In genomic region chr14:6604551-6604950, GRCm38 (mm10) we compare ENCODE assay signal across 10 mouse cellular contexts. TPM values are rescaled to one million over a fixed set of nuclear protein-coding genes. Genes with fewer than 3 reads are reported as not detected.
DNase-seq lines count a peak whose midpoint lies in the region; ATAC-seq and TF ChIP-seq lines count a peak whose summit lies in the region.
"Not testable (repeated sequence)": the region's sequence is repeated elsewhere in the genome, so short reads cannot be mapped to it uniquely, and the experiment has no call there.
"Had no signal": no experiment of that assay in that cellular context is flagged by ENCODE, and none has a peak within 500 bp of the region (broad histone marks: within the 10 kb centered on the region; RNA-seq: fewer than 3 reads in every experiment).

No protein-coding gene starts in this region.

- not testable (repeated sequence) for ATAC-seq in embryonic facial prominence, embryonic 14.5 days (ENCODE audit: low read depth); heart, embryonic 13.5 days (ENCODE audit: extremely low read depth, insufficient number of reproducible peaks, low FRiP score, low TSS enrichment); intestine, embryonic 16.5 days; lung, embryonic 15.5 days (ENCODE audit: borderline replicate concordance, extremely low read depth, low FRiP score, low TSS enrichment); neural tube, embryonic 13.5 days (ENCODE audit: low read depth)

- peak; percentile 0 for DNase-seq in adrenal gland, adult 8-10 months
- peak; percentile 0 for DNase-seq in embryonic facial prominence, embryonic 14.5 days (ENCODE audit: low spot score)
- DNase-seq in left cerebral cortex, adult 2 months (ENCODE audit: extremely low spot score in 1 of 2, low spot score in 2 of 2): peak in 1 of 2 experiments; percentile 8
- DNase-seq in thymus, postnatal 25 days: peak; percentile 1

- H3K27ac ChIP-seq in embryonic facial prominence, embryonic 14.5 days (replicated peaks; ENCODE audit: low read depth, low read length); heart, embryonic 13.5 days (replicated peaks); intestine, embryonic 16.5 days (ENCODE audit: low read length); left cerebral cortex, adult 2 months; lung, embryonic 15.5 days; neural tube, embryonic 13.5 days (replicated peaks): not testable (repeated sequence)

- H3K4me3 ChIP-seq in embryonic facial prominence, embryonic 14.5 days (ENCODE audit: low read depth, low read length): peak overlapping the region; percentile 34
- peak overlapping the region; percentile 48 for H3K4me3 ChIP-seq in heart, embryonic 13.5 days
- H3K4me3 ChIP-seq in intestine, embryonic 16.5 days (ENCODE audit: low read length): peak overlapping the region; percentile 35
- H3K4me3 ChIP-seq in left cerebral cortex, adult 2 months: peak overlapping the region; percentile 27
- H3K4me3 ChIP-seq in lung, embryonic 15.5 days: peak overlapping the region; percentile 37
- peak overlapping the region; percentile 40 for H3K4me3 ChIP-seq in neural tube, embryonic 13.5 days

- H3K36me3 ChIP-seq in embryonic facial prominence, embryonic 14.5 days (ENCODE audit: control insufficient read depth, insufficient read depth, low read length); heart, embryonic 13.5 days; intestine, embryonic 16.5 days (ENCODE audit: control insufficient read depth, insufficient read depth, low read length); lung, embryonic 15.5 days; neural tube, embryonic 13.5 days: not testable (repeated sequence)

- not testable (repeated sequence) for H3K4me1 ChIP-seq in embryonic facial prominence, embryonic 14.5 days (ENCODE audit: control insufficient read depth, insufficient read depth, low read length); heart, embryonic 13.5 days; intestine, embryonic 16.5 days (ENCODE audit: control insufficient read depth, insufficient read depth, low read length); lung, embryonic 15.5 days; neural tube, embryonic 13.5 days (replicated peaks)

- not testable (repeated sequence) for H3K9me3 ChIP-seq in embryonic facial prominence, embryonic 14.5 days (ENCODE audit: control insufficient read depth, low read length); heart, embryonic 13.5 days; intestine, embryonic 16.5 days (ENCODE audit: control insufficient read depth, low read length); lung, embryonic 15.5 days; neural tube, embryonic 13.5 days

- WGBS in embryonic facial prominence, embryonic 14.5 days: 6% methylated on average over 15 of the region's 20 CpGs
- WGBS in heart, embryonic 13.5 days: 10% methylated on average over 17 of the region's 20 CpGs
- 10% methylated on average over 18 of the region's 20 CpGs for WGBS in intestine, embryonic 16.5 days
- 2% methylated on average over 17 of the region's 20 CpGs for WGBS in lung, embryonic 15.5 days
- WGBS in neural tube, embryonic 13.5 days: 10% methylated on average over 17 of the region's 20 CpGs

- peak overlapping the region; percentile 46; the same call in 1 of the 2 replicates for H3K9ac ChIP-seq in embryonic facial prominence, embryonic 14.5 days (ENCODE audit: low read depth, low read length)
- peak overlapping the region; percentile 72 for H3K9ac ChIP-seq in heart, embryonic 13.5 days
- peak overlapping the region; percentile 54; the same call in 1 of the 2 replicates for H3K9ac ChIP-seq in intestine, embryonic 16.5 days (ENCODE audit: low read depth, low read length)
- H3K9ac ChIP-seq in lung, embryonic 15.5 days: not testable (repeated sequence)
- H3K9ac ChIP-seq in neural tube, embryonic 13.5 days: peak overlapping the region; percentile 61

- not testable (repeated sequence) for H3K27me3 ChIP-seq in embryonic facial prominence, embryonic 14.5 days (replicated peaks; ENCODE audit: control insufficient read depth, insufficient read depth, low read length); heart, embryonic 13.5 days (replicated peaks); intestine, embryonic 16.5 days (replicated peaks; ENCODE audit: control insufficient read depth, insufficient read depth, low read length); lung, embryonic 15.5 days; neural tube, embryonic 13.5 days

- not testable (repeated sequence) for TF ChIP-seq CTCF in left cerebral cortex, adult 2 months (IDR thresholded peaks at IDR 0.05)

- H3K4me2 ChIP-seq in embryonic facial prominence, embryonic 14.5 days (ENCODE audit: low read depth, low read length): peak overlapping the region; percentile 55
- H3K4me2 ChIP-seq in heart, embryonic 13.5 days: peak overlapping the region; percentile 68
- peak overlapping the region; percentile 57 for H3K4me2 ChIP-seq in intestine, embryonic 16.5 days (ENCODE audit: low read depth, low read length)
- peak overlapping the region; percentile 61 for H3K4me2 ChIP-seq in lung, embryonic 15.5 days
- peak overlapping the region; percentile 66 for H3K4me2 ChIP-seq in neural tube, embryonic 13.5 days

- intact Hi-C loops in left cerebral cortex, adult 2 months (cut with DNase I): not testable (repeated sequence)

RNA-seq across cellular contexts. Expression of gene Gm3629, which starts 14.1 kb away (rescaled TPM):
- total RNA-seq in adrenal gland, adult 8-10 months (2022): under 1 TPM in 1 of 4 experiments, not detected in 3; 0.52 TPM
- polyA plus RNA-seq in embryonic facial prominence, embryonic 14.5 days (2014; fragmentation: Nextera tagmentation; extraction: Ambion mirVana): not detected in 2 replicates
- 0.74 and 0.82 TPM in 2 replicates for polyA plus RNA-seq in heart, embryonic 13.5 days (2015; fragmentation: Nextera tagmentation; extraction: Ambion mirVana)
- 0.12 TPM in 2 replicates for polyA plus RNA-seq in intestine, embryonic 16.5 days (2015; fragmentation: Nextera tagmentation; extraction: Ambion mirVana)
- under 1 TPM in 1 of 2 experiments, not detected in 1; 0.75 TPM for total RNA-seq in left cerebral cortex, adult 2 months (2021)
- not detected in 2 replicates for polyA plus RNA-seq in lung, embryonic 15.5 days (2015; fragmentation: Nextera tagmentation; extraction: Ambion mirVana)
- not detected in 2 replicates for polyA plus RNA-seq in neural tube, embryonic 13.5 days (2015; fragmentation: Nextera tagmentation; extraction: Ambion mirVana)

RNA-seq across cellular contexts. Expression of gene Gm3460, which starts 17.7 kb away (rescaled TPM):
- not detected for total RNA-seq in adrenal gland, adult 8-10 months (2022)
- polyA plus RNA-seq in embryonic facial prominence, embryonic 14.5 days (2014; fragmentation: Nextera tagmentation; extraction: Ambion mirVana): not detected in 2 replicates
- polyA plus RNA-seq in heart, embryonic 13.5 days (2015; fragmentation: Nextera tagmentation; extraction: Ambion mirVana): not detected in 2 replicates
- polyA plus RNA-seq in intestine, embryonic 16.5 days (2015; fragmentation: Nextera tagmentation; extraction: Ambion mirVana): not detected in 2 replicates
- not detected for total RNA-seq in left cerebral cortex, adult 2 months (2021)
- polyA plus RNA-seq in lung, embryonic 15.5 days (2015; fragmentation: Nextera tagmentation; extraction: Ambion mirVana): not detected in 2 replicates
- 0.46 TPM in 1 of 2 replicates, not detected in the other for polyA plus RNA-seq in neural tube, embryonic 13.5 days (2015; fragmentation: Nextera tagmentation; extraction: Ambion mirVana)
- total RNA-seq: gastrocnemius, postnatal 25 days had no signal
- polyA plus RNA-seq: activated CD4-positive, CD25-positive, alpha-beta regulatory T cell, adult 4 months had no signal
